In the genomic region with DNA sequence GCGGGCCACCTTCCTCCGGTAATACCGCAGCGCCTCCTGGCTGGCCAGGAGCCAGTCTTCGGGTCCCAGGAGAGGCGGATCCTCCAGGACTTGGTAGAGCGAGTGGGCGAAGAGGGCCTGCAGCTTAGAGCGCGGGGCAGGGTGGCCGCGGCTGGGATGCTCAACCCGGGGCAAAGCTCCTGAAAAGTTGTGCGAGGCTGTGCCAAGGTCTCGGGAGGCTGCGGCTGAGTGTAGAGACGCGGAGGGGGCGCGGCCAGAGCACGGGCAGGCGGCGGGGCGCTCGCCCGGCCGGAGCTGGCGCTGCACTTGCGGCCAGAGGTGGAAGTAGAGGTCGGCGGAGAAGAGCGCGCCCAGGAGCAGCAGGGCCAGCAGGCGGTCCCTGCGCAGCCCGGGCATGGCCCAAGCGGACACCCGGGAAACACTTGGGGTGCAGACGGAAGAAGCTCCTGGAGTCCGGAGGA, we compare ENCODE assay signal across 10 mouse cellular contexts. TPM values are rescaled to one million over a fixed set of nuclear protein-coding genes. Genes with fewer than 3 reads are reported as not detected.
DNase-seq lines count a peak whose midpoint lies in the region; ATAC-seq lines count a peak whose summit lies in the region.
"Had no signal": no experiment of that assay in that cellular context is flagged by ENCODE, and none has a peak within 500 bp of the region (broad histone marks: within the 10 kb centered on the region; RNA-seq: fewer than 3 reads in every experiment).

No protein-coding gene starts in this region.

- H3K9ac ChIP-seq in lung, embryonic 15.5 days = peak overlapping the region; percentile 38

- peaks cover 35% of the 10 kb centered on the region for H3K4me1 ChIP-seq in lung, embryonic 15.5 days

- H3K27me3 ChIP-seq in lung, embryonic 15.5 days = no peaks in the 10 kb centered on the region; the same call in 1 of the 2 replicates

- no peaks in the 10 kb centered on the region for H3K36me3 ChIP-seq in lung, embryonic 15.5 days

- peak overlapping the region; percentile 92 for H3K4me2 ChIP-seq in lung, embryonic 15.5 days

- WGBS in lung, embryonic 15.5 days = 1% methylated on average over 39 of the region's 40 CpGs

- H3K27ac ChIP-seq in lung, embryonic 15.5 days = peak overlapping the region; percentile 52; the same call in 1 of the 2 replicates
- H3K27ac ChIP-seq: macrophage had no signal

- peak; percentile 29 for DNase-seq in gastrocnemius, adult 18-20 months (ENCODE audit: low spot score)
- no peak for DNase-seq in gastrocnemius, postnatal 10 days
- DNase-seq in adrenal gland, postnatal 4 days (ENCODE audit: low spot score in 2 of 2) = peak; percentile 7 to 31
- peak; percentile 24 to 51 for DNase-seq in gastrocnemius, postnatal 36 days
- peak; percentile 40 for DNase-seq in kidney, adult 11 months
- DNase-seq in retina, embryonic 14.5 days (ENCODE audit: low spot score) = peak; percentile 58
- no peak for DNase-seq in spleen, postnatal 36 days (ENCODE audit: low spot score in 2 of 2)

- H3K4me3 ChIP-seq in lung, embryonic 15.5 days = peak overlapping the region; percentile 43

- ATAC-seq in lung, embryonic 15.5 days (ENCODE audit: borderline replicate concordance, extremely low read depth, low FRiP score, low TSS enrichment) = peak; percentile 55

- H3K9me3 ChIP-seq in lung, embryonic 15.5 days = no peaks in the 10 kb centered on the region

- intact Hi-C loops in gastrocnemius, postnatal 36 days (cut with DNase I) = loop anchor here (5.0 kb wide), 1 partner anchor 49 kb away; no protein-coding TSS in a partner anchor

RNA-seq across cellular contexts. Expression of a gene that starts 0.7 kb away (rescaled TPM):
- 1 to 10 TPM; 1.2 to 2.0 TPM for total RNA-seq in gastrocnemius, adult 18-20 months (2021)
- total RNA-seq in gastrocnemius, postnatal 10 days (2021) = 1 to 10 TPM; 4.6 to 7.5 TPM
- 10 to 100 TPM; 11.8 to 15.7 TPM for total RNA-seq in adrenal gland, postnatal 4 days (2021)
- 1 to 10 TPM; 1.6 to 2.5 TPM for total RNA-seq in gastrocnemius, postnatal 36 days (2021)
- polyA plus RNA-seq in lung, embryonic 15.5 days (2015; fragmentation: Nextera tagmentation; extraction: Ambion mirVana) = 3.2 TPM in 2 replicates
- total RNA-seq: MEL had no signal
- polyA plus RNA-seq: macrophage had no signal

Comparison
In these comparisons a context has a peak if more than half of its experiments do, and no peak if none do; other contexts are left out.
1. DNase-seq: peak in gastrocnemius, adult 18-20 months (single experiment), adrenal gland, postnatal 4 days (2 of 2), gastrocnemius, postnatal 36 days (2 of 2), kidney, adult 11 months (single experiment) and retina, embryonic 14.5 days (single experiment); none in gastrocnemius, postnatal 10 days (single experiment) and spleen, postnatal 36 days (0 of 2).